Mouse (Mus musculus): ENCODE data around the gene Mdfi. TPM values are rescaled to one million over a fixed set of nuclear protein-coding genes. Genes with fewer than 3 reads are reported as not detected.
"Not testable (repeated sequence)": the region's sequence is repeated elsewhere in the genome, so short reads cannot be mapped to it uniquely, and the experiment has no call there.

Mdfi gene
- polyA plus RNA-seq, 1 experiment from 2014 or later: 2.0 TPM

DNA sequence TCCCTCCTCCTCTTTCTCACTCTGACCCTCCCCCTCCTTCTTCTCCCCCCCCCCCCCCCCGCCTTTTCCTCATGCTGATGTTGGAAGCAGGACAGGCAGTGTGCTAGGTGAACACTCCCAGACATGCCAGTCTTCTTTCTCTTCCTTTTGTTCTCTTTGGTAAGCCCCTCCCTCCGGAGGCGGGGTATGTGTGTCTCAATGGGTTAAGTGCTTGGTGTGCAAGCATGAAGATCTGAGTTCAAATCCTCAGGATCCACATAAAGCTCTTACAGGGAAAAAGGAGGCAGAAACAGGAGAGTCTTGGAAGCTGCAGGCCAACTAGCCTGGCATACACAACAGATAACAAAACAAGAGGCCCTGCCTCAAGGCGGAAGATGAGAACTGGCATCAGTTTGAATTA lies 18.8 kb upstream of the Mdfi start:
- no peak for ATAC-seq
- no peak overlapping the region for H3K4me2 ChIP-seq (ENCODE audit: low read length)
- H3K4me1 ChIP-seq (replicated peaks; ENCODE audit: control insufficient read depth, insufficient read depth, low read length): 0 out of 2 replicates have a peak, but pooled peaks cover 3% of the 10 kb centered on the region
- no peak overlapping the region for H3K4me3 ChIP-seq (replicated peaks; ENCODE audit: low read length)
- no peaks in the 10 kb centered on the region for H3K9me3 ChIP-seq (ENCODE audit: control insufficient read depth, low read length)
- H3K36me3 ChIP-seq (ENCODE audit: control insufficient read depth, insufficient read depth): no peaks in the 10 kb centered on the region
- 95% methylated on average over 3 of the region's 4 CpGs for whole genome bisulfite sequencing
- no peaks in the 10 kb centered on the region for H3K27me3 ChIP-seq (replicated peaks; ENCODE audit: control insufficient read depth, insufficient read depth, low read length)
- H3K9ac ChIP-seq (replicated peaks; ENCODE audit: low read depth, low read length): no peak overlapping the region
- H3K27ac ChIP-seq (ENCODE audit: low read length): no peak overlapping the region

DNA sequence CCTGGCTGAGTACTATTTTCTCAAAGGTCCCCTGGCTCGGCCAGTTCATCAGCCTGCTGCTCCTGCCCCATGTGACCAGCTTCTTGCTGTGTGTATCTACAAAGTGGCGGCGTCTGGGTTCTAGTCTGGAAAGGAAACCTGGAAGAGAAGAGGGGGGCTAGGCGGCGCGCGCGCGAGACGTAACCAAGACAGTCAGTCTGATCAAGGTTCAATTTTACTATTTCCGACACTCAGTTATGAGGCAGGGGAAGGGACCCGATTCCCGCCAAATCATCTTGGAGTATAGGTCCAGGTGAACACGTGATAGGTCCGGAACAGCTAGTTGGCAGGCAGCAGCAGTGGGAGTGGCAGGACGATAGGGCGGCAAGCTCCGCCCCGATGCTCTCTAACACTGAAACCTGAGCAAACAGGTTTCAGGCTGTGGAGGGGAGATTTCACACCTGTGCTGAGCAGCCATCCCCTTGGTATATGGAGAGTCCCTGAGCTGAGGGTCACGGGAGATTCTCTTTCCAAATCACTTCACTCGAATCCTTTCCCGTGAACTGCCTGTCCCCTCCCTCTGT lies 17.4 kb upstream of the Mdfi start:
- WGBS: 13% methylated on average over 22 of the region's 22 CpGs
- Histone ChIP-seq H3K4me2 (ENCODE audit: low read length) (peak overlapping the region; percentile 44), H3K4me3 (replicated peaks; ENCODE audit: low read length) (peak overlapping the region; percentile 19)
- not testable (repeated sequence) for H3K9ac ChIP-seq (replicated peaks; ENCODE audit: low read depth, low read length); H3K27me3 ChIP-seq (replicated peaks; ENCODE audit: control insufficient read depth, insufficient read depth, low read length); H3K36me3 ChIP-seq (ENCODE audit: control insufficient read depth, insufficient read depth); H3K4me1 ChIP-seq (replicated peaks; ENCODE audit: control insufficient read depth, insufficient read depth, low read length); H3K27ac ChIP-seq (ENCODE audit: low read length); H3K9me3 ChIP-seq (ENCODE audit: control insufficient read depth, low read length)
- peak; percentile 38; the same call in 1 of the 2 replicates for ATAC-seq

DNA sequence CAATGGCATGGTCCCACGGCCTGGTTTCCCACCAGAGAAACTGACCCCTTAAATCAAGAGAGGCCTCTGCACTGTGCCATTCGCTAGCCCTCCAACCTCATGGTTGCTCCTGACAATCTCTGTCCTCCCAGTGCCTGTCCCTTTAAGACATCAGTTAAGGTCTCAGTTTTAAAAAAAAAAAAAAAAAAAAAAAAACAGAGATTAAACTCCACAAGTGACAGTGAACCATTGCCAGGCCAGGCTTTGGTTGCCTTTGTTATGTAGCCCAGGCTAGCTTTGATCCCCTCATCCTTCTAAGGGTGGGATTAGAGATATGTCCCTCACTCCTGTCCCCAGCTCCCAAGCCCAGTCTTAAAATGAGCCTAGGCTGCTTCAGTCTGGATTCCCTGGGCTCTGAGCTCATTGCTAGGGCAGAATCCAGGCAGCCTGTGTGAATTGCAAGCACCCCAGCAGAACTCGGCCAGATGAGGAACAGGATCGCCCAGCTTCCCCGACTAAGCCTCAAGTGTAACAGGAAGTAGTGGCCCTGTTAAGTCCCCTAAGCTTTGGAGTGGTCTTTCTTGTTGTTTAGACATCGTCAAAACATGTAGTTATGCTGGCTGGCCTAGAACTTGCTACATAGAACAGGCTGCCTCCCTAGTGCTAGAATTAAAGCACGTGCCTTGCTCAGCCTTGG lies 16.3 kb upstream of the Mdfi start:
- Histone ChIP-seq H3K4me2 (ENCODE audit: low read length) (no peak overlapping the region), H3K27me3 (replicated peaks; ENCODE audit: control insufficient read depth, insufficient read depth, low read length) (no peaks in the 10 kb centered on the region), H3K27ac (ENCODE audit: low read length) (no peak overlapping the region), H3K36me3 (ENCODE audit: control insufficient read depth, insufficient read depth) (no peaks in the 10 kb centered on the region), H3K9me3 (ENCODE audit: control insufficient read depth, low read length) (no peaks in the 10 kb centered on the region), H3K4me3 (replicated peaks; ENCODE audit: low read length) (no peak overlapping the region), H3K9ac (replicated peaks; ENCODE audit: low read depth, low read length) (no peak overlapping the region), H3K4me1 (replicated peaks; ENCODE audit: control insufficient read depth, insufficient read depth, low read length) (0 out of 2 replicates have a peak, but pooled peaks cover 3% of the 10 kb centered on the region)
- ATAC-seq: no peak
- 85% methylated on average over 7 of the region's 7 CpGs for WGBS

- H3K4me1 ChIP-seq (replicated peaks; ENCODE audit: control insufficient read depth, insufficient read depth, low read length): 0 out of 2 replicates have a peak, but pooled peaks cover 3% of the 10 kb centered on the region
- no peak overlapping the region for H3K27ac ChIP-seq (ENCODE audit: low read length)
- WGBS: 78% methylated on average over 3 of the region's 3 CpGs
- no peak for ATAC-seq
- H3K4me2 ChIP-seq (ENCODE audit: low read length): no peak overlapping the region
- no peaks in the 10 kb centered on the region for H3K36me3 ChIP-seq (ENCODE audit: control insufficient read depth, insufficient read depth)
- no peaks in the 10 kb centered on the region for H3K9me3 ChIP-seq (ENCODE audit: control insufficient read depth, low read length)
- no peak overlapping the region for H3K9ac ChIP-seq (replicated peaks; ENCODE audit: low read depth, low read length)
- no peaks in the 10 kb centered on the region for H3K27me3 ChIP-seq (replicated peaks; ENCODE audit: control insufficient read depth, insufficient read depth, low read length)
- no peak overlapping the region for H3K4me3 ChIP-seq (replicated peaks; ENCODE audit: low read length)
These were observed 15.5 kb upstream of the Mdfi start for GRCm38 (mm10) chr17:47850035-47850434.

- no peak overlapping the region for H3K4me2 ChIP-seq (ENCODE audit: low read length)
- no peak overlapping the region for H3K9ac ChIP-seq (replicated peaks; ENCODE audit: low read depth, low read length)
- H3K27me3 ChIP-seq (replicated peaks; ENCODE audit: control insufficient read depth, insufficient read depth, low read length): no peaks in the 10 kb centered on the region
- peaks cover 3% of the 10 kb centered on the region; the same call in 1 of the 2 replicates for H3K9me3 ChIP-seq (ENCODE audit: control insufficient read depth, low read length)
- no peaks in the 10 kb centered on the region for H3K4me1 ChIP-seq (replicated peaks; ENCODE audit: control insufficient read depth, insufficient read depth, low read length)
- WGBS: 77% methylated on average over 6 of the region's 6 CpGs
- no peak overlapping the region for H3K4me3 ChIP-seq (replicated peaks; ENCODE audit: low read length)
- ATAC-seq: no peak
- no peak overlapping the region for H3K27ac ChIP-seq (ENCODE audit: low read length)
- H3K36me3 ChIP-seq (ENCODE audit: control insufficient read depth, insufficient read depth): no peaks in the 10 kb centered on the region
These were observed 13.5 kb upstream of the Mdfi start for GRCm38 (mm10) chr17:47847985-47848384.

- Histone ChIP-seq H3K4me1 (replicated peaks; ENCODE audit: control insufficient read depth, insufficient read depth, low read length) (no peaks in the 10 kb centered on the region), H3K27ac (ENCODE audit: low read length) (no peak overlapping the region), H3K9ac (replicated peaks; ENCODE audit: low read depth, low read length) (no peak overlapping the region), H3K4me3 (replicated peaks; ENCODE audit: low read length) (no peak overlapping the region), H3K9me3 (ENCODE audit: control insufficient read depth, low read length) (peaks cover 3% of the 10 kb centered on the region; the same call in 1 of the 2 replicates), H3K4me2 (ENCODE audit: low read length) (no peak overlapping the region), H3K36me3 (ENCODE audit: control insufficient read depth, insufficient read depth) (no peaks in the 10 kb centered on the region), H3K27me3 (replicated peaks; ENCODE audit: control insufficient read depth, insufficient read depth, low read length) (no peaks in the 10 kb centered on the region)
- 77% methylated on average over 11 of the region's 11 CpGs for WGBS
- ATAC-seq: no peak
These were observed 11.1 kb upstream of the Mdfi start for GRCm38 (mm10) chr17:47845609-47846008.

DNA sequence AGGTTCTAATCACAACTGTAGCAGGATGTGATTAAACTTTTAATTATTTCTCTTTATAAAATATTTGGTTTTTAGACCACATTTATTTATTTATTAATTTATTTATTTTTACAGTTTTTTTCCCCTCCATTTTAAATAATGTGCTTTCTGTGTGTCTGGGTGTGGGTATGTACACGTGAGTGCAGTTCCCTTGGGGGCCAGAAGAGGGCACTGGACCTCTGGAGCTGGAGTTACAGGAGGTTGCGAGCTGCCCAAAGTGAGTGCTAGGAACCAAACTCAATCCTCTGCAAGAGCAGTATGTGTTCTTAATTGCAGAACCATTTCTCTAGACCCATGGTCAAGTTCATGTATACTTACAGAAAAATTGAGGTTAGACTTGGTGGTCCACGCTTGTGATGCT lies 9.0 kb upstream of the Mdfi start:
- H3K27me3 ChIP-seq (replicated peaks; ENCODE audit: control insufficient read depth, insufficient read depth, low read length): no peaks in the 10 kb centered on the region
- H3K9ac ChIP-seq (replicated peaks; ENCODE audit: low read depth, low read length): no peak overlapping the region
- ATAC-seq: no peak
- no peak overlapping the region for H3K4me3 ChIP-seq (replicated peaks; ENCODE audit: low read length)
- WGBS: 94% methylated on average over 3 of the region's 3 CpGs
- no peak overlapping the region for H3K4me2 ChIP-seq (ENCODE audit: low read length)
- H3K27ac ChIP-seq (ENCODE audit: low read length): no peak overlapping the region
- H3K9me3 ChIP-seq (ENCODE audit: control insufficient read depth, low read length): peaks cover 3% of the 10 kb centered on the region; the same call in 1 of the 2 replicates
- H3K36me3 ChIP-seq (ENCODE audit: control insufficient read depth, insufficient read depth): no peaks in the 10 kb centered on the region
- H3K4me1 ChIP-seq (replicated peaks; ENCODE audit: control insufficient read depth, insufficient read depth, low read length): no peaks in the 10 kb centered on the region

- H3K9me3 ChIP-seq (ENCODE audit: control insufficient read depth, low read length): peaks cover 3% of the 10 kb centered on the region; the same call in 1 of the 2 replicates
- H3K27ac ChIP-seq (ENCODE audit: low read length): no peak overlapping the region
- no peaks in the 10 kb centered on the region for H3K27me3 ChIP-seq (replicated peaks; ENCODE audit: control insufficient read depth, insufficient read depth, low read length)
- H3K4me1 ChIP-seq (replicated peaks; ENCODE audit: control insufficient read depth, insufficient read depth, low read length): no peaks in the 10 kb centered on the region
- WGBS: 79% methylated on average over 19 of the region's 19 CpGs
- H3K4me2 ChIP-seq (ENCODE audit: low read length): no peak overlapping the region
- H3K9ac ChIP-seq (replicated peaks; ENCODE audit: low read depth, low read length): no peak overlapping the region
- no peak for ATAC-seq
- no peaks in the 10 kb centered on the region for H3K36me3 ChIP-seq (ENCODE audit: control insufficient read depth, insufficient read depth)
- no peak overlapping the region for H3K4me3 ChIP-seq (replicated peaks; ENCODE audit: low read length)
These were observed 7.6 kb upstream of the Mdfi start for GRCm38 (mm10) chr17:47841931-47842623.

DNA sequence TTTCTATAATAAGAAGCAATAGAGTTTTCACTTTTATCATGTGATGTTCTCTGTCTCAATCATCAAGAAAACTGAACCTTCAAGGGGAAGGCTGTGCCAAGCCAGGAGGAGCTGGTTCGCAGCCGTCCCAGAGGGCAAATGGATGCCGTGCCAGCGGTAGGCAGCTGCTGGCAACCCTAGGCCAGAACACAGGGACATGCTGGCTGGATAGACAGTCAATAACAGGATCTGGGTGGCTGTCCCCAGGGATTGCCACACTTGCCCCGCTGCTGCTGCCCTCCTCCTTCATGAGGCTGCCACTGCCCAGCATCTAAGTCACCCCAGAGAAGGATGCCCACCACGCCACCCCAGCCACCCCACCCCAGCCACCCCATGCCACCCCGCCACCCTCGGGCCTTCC lies 7.0 kb upstream of the Mdfi start:
- Histone ChIP-seq H3K9me3 (ENCODE audit: control insufficient read depth, low read length) (peaks cover 3% of the 10 kb centered on the region; the same call in 1 of the 2 replicates), H3K9ac (replicated peaks; ENCODE audit: low read depth, low read length) (no peak overlapping the region), H3K4me1 (replicated peaks; ENCODE audit: control insufficient read depth, insufficient read depth, low read length) (no peaks in the 10 kb centered on the region), H3K36me3 (ENCODE audit: control insufficient read depth, insufficient read depth) (no peaks in the 10 kb centered on the region), H3K4me2 (ENCODE audit: low read length) (no peak overlapping the region), H3K27me3 (replicated peaks; ENCODE audit: control insufficient read depth, insufficient read depth, low read length) (no peaks in the 10 kb centered on the region), H3K4me3 (replicated peaks; ENCODE audit: low read length) (no peak overlapping the region), H3K27ac (ENCODE audit: low read length) (no peak overlapping the region)
- WGBS: 91% methylated on average over 8 of the region's 8 CpGs
- ATAC-seq: no peak

All from forebrain, embryonic 16.5 days (tissue).